Comparison of ENCODE assay signal across 9 mouse cellular contexts in the genomic region with DNA sequence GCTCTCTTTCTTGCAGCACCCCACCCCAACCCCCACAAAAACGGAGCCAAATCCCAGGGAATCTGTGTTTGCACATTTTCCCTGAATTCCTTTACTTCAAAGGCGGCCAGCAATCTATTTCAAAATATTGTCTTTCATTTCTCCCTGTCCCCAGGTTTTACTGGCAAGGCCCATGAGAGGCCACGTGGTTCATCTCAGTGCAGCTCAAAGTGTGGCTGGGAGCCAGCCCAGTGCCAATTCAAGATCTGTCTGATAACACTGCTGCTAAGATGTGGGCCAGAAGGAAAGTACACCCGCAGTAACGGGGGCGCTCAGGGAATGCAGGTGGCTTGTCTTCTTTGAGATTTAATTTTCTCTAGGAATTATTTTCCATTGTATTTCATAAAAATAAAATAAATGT. TPM values are rescaled to one million over a fixed set of nuclear protein-coding genes. Genes with fewer than 3 reads are reported as not detected.
DNase-seq lines count a peak whose midpoint lies in the region; ATAC-seq and TF ChIP-seq lines count a peak whose summit lies in the region.
"Had no signal": no experiment of that assay in that cellular context is flagged by ENCODE, and none has a peak within 500 bp of the region (broad histone marks: within the 10 kb centered on the region; RNA-seq: fewer than 3 reads in every experiment).

No protein-coding gene starts in this region.

- H3K27me3 ChIP-seq in heart, embryonic 14.5 days (ENCODE audit: control insufficient read depth, insufficient read depth, low read length), result no peaks in the 10 kb centered on the region
- H3K27me3 ChIP-seq in forebrain, embryonic 16.5 days (replicated peaks; ENCODE audit: control insufficient read depth, insufficient read depth, low read length), result no peaks in the 10 kb centered on the region
- no peaks in the 10 kb centered on the region for H3K27me3 ChIP-seq in lung, embryonic 14.5 days (ENCODE audit: insufficient read depth, low read length)

- H3K4me2 ChIP-seq in heart, embryonic 14.5 days (ENCODE audit: low read length), result peak overlapping the region; percentile 82
- H3K4me2 ChIP-seq in forebrain, embryonic 16.5 days (ENCODE audit: low read length), result peak overlapping the region; percentile 79
- peak overlapping the region; percentile 85 for H3K4me2 ChIP-seq in lung, embryonic 14.5 days

- H3K27ac ChIP-seq in heart, embryonic 14.5 days (replicated peaks in 1 of 2; ENCODE audit: control insufficient read depth in 1 of 2, insufficient read depth in 1 of 2, low read depth in 2 of 2, low read length in 2 of 2), result no peak overlapping the region
- H3K27ac ChIP-seq in forebrain, embryonic 16.5 days (ENCODE audit: low read length), result no peak overlapping the region; the same call in 1 of the 2 replicates
- H3K27ac ChIP-seq in lung, embryonic 14.5 days (ENCODE audit: low read depth), result no peak overlapping the region; the same call in 1 of the 2 replicates

- no peak for DNase-seq in heart, postnatal 36 days
- DNase-seq in adrenal gland, postnatal 25 days, result peak; percentile 68
- DNase-seq in kidney, postnatal 14 days, result peak; percentile 53
- DNase-seq in lung, embryonic 14.5 days, result peak; percentile 67
- peak; percentile 51 for DNase-seq in right cerebral cortex, postnatal 25 days

- H3K4me1 ChIP-seq in heart, embryonic 14.5 days (ENCODE audit: control insufficient read depth in 2 of 2, insufficient read depth in 2 of 2, low read length in 2 of 2), result peaks cover 3 to 15% of the 10 kb centered on the region in 2 experiments; a peak in 3 of 4 replicates
- peaks cover 16% of the 10 kb centered on the region for H3K4me1 ChIP-seq in forebrain, embryonic 16.5 days (replicated peaks; ENCODE audit: control insufficient read depth, insufficient read depth, low read length)
- H3K4me1 ChIP-seq in lung, embryonic 14.5 days (ENCODE audit: insufficient read depth), result 0 out of 2 replicates have a peak, but pooled peaks cover 6% of the 10 kb centered on the region

- peak overlapping the region; percentile 42 to 46; a peak in 3 of 4 replicates for H3K4me3 ChIP-seq in heart, embryonic 14.5 days (ENCODE audit: control insufficient read depth in 1 of 2, insufficient read depth in 1 of 2, low read depth in 1 of 2, low read length in 2 of 2)
- peak overlapping the region; percentile 47 for H3K4me3 ChIP-seq in forebrain, embryonic 16.5 days (replicated peaks; ENCODE audit: low read length)
- H3K4me3 ChIP-seq in lung, embryonic 14.5 days (ENCODE audit: low read depth, low read length), result peak overlapping the region; percentile 44

- H3K9me3 ChIP-seq in heart, embryonic 14.5 days (ENCODE audit: control insufficient read depth, low read length), result no peaks in the 10 kb centered on the region
- H3K9me3 ChIP-seq in forebrain, embryonic 16.5 days (ENCODE audit: control insufficient read depth, low read length), result no peaks in the 10 kb centered on the region
- H3K9me3 ChIP-seq in lung, embryonic 14.5 days (ENCODE audit: low read depth, low read length), result no peaks in the 10 kb centered on the region

- ATAC-seq in heart, embryonic 14.5 days (ENCODE audit: insufficient number of reproducible peaks, insufficient read depth, low FRiP score, low read depth), result no peak
- ATAC-seq in forebrain, embryonic 16.5 days, result 0 out of 2 replicates have a peak, but pooled peaks have one; percentile 32
- no peak for ATAC-seq in lung, embryonic 14.5 days (ENCODE audit: insufficient read depth)
- no peak for ATAC-seq in erythroid progenitor cell, adult 5-6 weeks (replicated peaks; ENCODE audit: low FRiP score, poor library complexity, severe bottlenecking)

- intact Hi-C loops in heart, postnatal 36 days (cut with DNase I), result no loop called here

- H3K9ac ChIP-seq in heart, embryonic 14.5 days (ENCODE audit: low read length), result peak overlapping the region; percentile 64; the same call in 1 of the 2 replicates
- peak overlapping the region; percentile 57 for H3K9ac ChIP-seq in forebrain, embryonic 16.5 days (replicated peaks; ENCODE audit: low read depth, low read length)
- no peak overlapping the region for H3K9ac ChIP-seq in lung, embryonic 14.5 days

- WGBS in heart, embryonic 14.5 days, result 32% methylated on average over 6 of the region's 6 CpGs
- WGBS in forebrain, embryonic 16.5 days, result 20% methylated on average over 6 of the region's 6 CpGs
- 19% methylated on average over 6 of the region's 6 CpGs for WGBS in lung, embryonic 14.5 days

- peaks cover 19% of the 10 kb centered on the region for H3K36me3 ChIP-seq in heart, embryonic 14.5 days (ENCODE audit: control insufficient read depth, insufficient read depth, low read length)
- H3K36me3 ChIP-seq in forebrain, embryonic 16.5 days (ENCODE audit: control insufficient read depth, insufficient read depth), result peaks cover 2% of the 10 kb centered on the region; the same call in 1 of the 2 replicates
- H3K36me3 ChIP-seq in lung, embryonic 14.5 days (ENCODE audit: insufficient read depth), result no peaks in the 10 kb centered on the region

- TF ChIP-seq CTCF in lung, embryonic 14.5 days (IDR thresholded peaks at IDR 0.05; ENCODE audit: low read depth), result no peak

RNA-seq across cellular contexts. Expression of a gene that starts 27.5 kb away (rescaled TPM):
- polyA plus RNA-seq in heart, embryonic 14.5 days (2014; fragmentation: Nextera tagmentation; extraction: Ambion mirVana), result 1.5 and 2.5 TPM in 2 replicates
- under 1 TPM; 0.27 to 0.42 TPM for total RNA-seq in heart, postnatal 36 days (2021)
- total RNA-seq in adrenal gland, postnatal 25 days (2021), result 1.00 and 1.3 TPM in 2 replicates
- 2.9 and 4.3 TPM in 2 replicates for polyA plus RNA-seq in forebrain, embryonic 16.5 days (2015; fragmentation: Nextera tagmentation; extraction: Ambion mirVana)
- polyA plus RNA-seq in lung, embryonic 14.5 days (2014; fragmentation: Nextera tagmentation; extraction: Ambion mirVana), result 1.6 and 2.5 TPM in 2 replicates
- 4.2 TPM in 1 of 2 replicates, not detected in the other for total RNA-seq in erythroid progenitor cell, adult 5-6 weeks (2015; ENCODE audit: low replicate concordance)
- total RNA-seq in erythroid progenitor cell, adult 5-6 weeks (2017; ENCODE audit: low replicate concordance), result not detected in 2 replicates
- total RNA-seq: hematopoietic stem cell, adult 5-6 weeks had no signal

RNA-seq across cellular contexts. Expression of a gene that starts 56.5 kb away (rescaled TPM):
- polyA plus RNA-seq in heart, embryonic 14.5 days (2014; fragmentation: Nextera tagmentation; extraction: Ambion mirVana), result 4.4 and 5.6 TPM in 2 replicates
- total RNA-seq in heart, postnatal 36 days (2021), result 1 to 10 TPM; 6.3 to 6.4 TPM
- 2.7 and 3.0 TPM in 2 replicates for total RNA-seq in adrenal gland, postnatal 25 days (2021)
- 33.1 and 37.2 TPM in 2 replicates for polyA plus RNA-seq in forebrain, embryonic 16.5 days (2015; fragmentation: Nextera tagmentation; extraction: Ambion mirVana)
- polyA plus RNA-seq in lung, embryonic 14.5 days (2014; fragmentation: Nextera tagmentation; extraction: Ambion mirVana), result 4.1 and 4.6 TPM in 2 replicates
- total RNA-seq in erythroid progenitor cell, adult 5-6 weeks (2015; ENCODE audit: low replicate concordance), result not detected in 2 replicates
- total RNA-seq in erythroid progenitor cell, adult 5-6 weeks (2017; ENCODE audit: low replicate concordance), result not detected in 2 replicates

Comparison
In these comparisons a context has a peak if more than half of its experiments do, and no peak if none do; other contexts are left out.
1. DNase-seq: peak in adrenal gland, postnatal 25 days (single experiment), kidney, postnatal 14 days (single experiment), lung, embryonic 14.5 days (single experiment) and right cerebral cortex, postnatal 25 days (single experiment); none in heart, postnatal 36 days (0 of 2).
2. Peak in every context shown above with its lines, with median percentiles within 50 percentile points of each other: H3K4me2 ChIP-seq and H3K4me3 ChIP-seq.